Mouse (Mus musculus): ENCODE measurements around the gene Swsap1. TPM values are rescaled to one million over a fixed set of nuclear protein-coding genes. Genes with fewer than 3 reads are reported as not detected.

The Swsap1 gene
- polyA plus RNA-seq, 1 experiment from 2014 or later, result 2.6 TPM

GRCm38 (mm10) chr9:22002194-22003162 is 46.9 kb downstream of the Swsap1 start, which contains the start of the genes Ccdc151 and Prkcsh:
TSS of gene Ccdc151 (minus strand) at chr9:22002634.
TSS of gene Prkcsh (plus strand) at chr9:22002806.
- DNase-seq (peak; percentile 98), ATAC-seq (peak; percentile 99)
- Histone ChIP-seq H3K36me3 (replicated peaks; ENCODE audit: insufficient read depth, low read length) (peaks cover 24% of the 10 kb centered on the region), H3K27ac (ENCODE audit: low read depth) (peak within 1 kb of the TSS; percentile 62), H3K4me2 (ENCODE audit: low read depth, low read length) (peak within 1 kb of the TSS; percentile 77), H3K4me3 (ENCODE audit: low read depth, low read length) (peak within 1 kb of the TSS; percentile 62), H3K9ac (replicated peaks) (peak within 1 kb of the TSS; percentile 63), H3K27me3 (ENCODE audit: insufficient read depth, low read length) (no peaks in the 10 kb centered on the region), H3K9me3 (ENCODE audit: low read length) (no peaks in the 10 kb centered on the region), H3K4me1 (ENCODE audit: insufficient read depth) (peaks cover 9% of the 10 kb centered on the region; the same call in 1 of the 2 replicates)
- 8% methylated on average over 57 of the region's 57 CpGs for WGBS (ENCODE audit: insufficient replicate concordance)
- TF ChIP-seq CTCF (IDR thresholded peaks at IDR 0.05; ENCODE audit: low read depth), result no peak

GRCm38 (mm10) chr9:22003163-22003554 is 47.6 kb downstream of the Swsap1 start:
- peak overlapping the region; percentile 77 for H3K4me2 ChIP-seq (ENCODE audit: low read depth, low read length)
- peaks cover 27% of the 10 kb centered on the region for H3K36me3 ChIP-seq (replicated peaks; ENCODE audit: insufficient read depth, low read length)
- DNase-seq (no peak), ATAC-seq (peak; percentile 22)
- peak overlapping the region; percentile 63 for H3K9ac ChIP-seq (replicated peaks)
- peak overlapping the region; percentile 62 for H3K4me3 ChIP-seq (ENCODE audit: low read depth, low read length)
- TF ChIP-seq EP300 (IDR thresholded peaks at IDR 0.05; ENCODE audit: low read depth) (peak; percentile 47; the same call in 1 of the 2 replicates), CTCF (IDR thresholded peaks at IDR 0.05; ENCODE audit: low read depth) (no peak)
- H3K9me3 ChIP-seq (ENCODE audit: low read length), result no peaks in the 10 kb centered on the region
- no peaks in the 10 kb centered on the region for H3K27me3 ChIP-seq (ENCODE audit: insufficient read depth, low read length)
- H3K27ac ChIP-seq (ENCODE audit: low read depth), result peak overlapping the region; percentile 62
- peaks cover 9% of the 10 kb centered on the region; the same call in 1 of the 2 replicates for H3K4me1 ChIP-seq (ENCODE audit: insufficient read depth)
- WGBS (ENCODE audit: insufficient replicate concordance), result under 1% methylated on average over 18 of the region's 18 CpGs

GRCm38 (mm10) chr9:22004546-22004945 is 49.0 kb downstream of the Swsap1 start:
- 92% methylated on average over 12 of the region's 12 CpGs for WGBS (ENCODE audit: insufficient replicate concordance)
- no peak for ATAC-seq
- no peaks in the 10 kb centered on the region for H3K9me3 ChIP-seq (ENCODE audit: low read length)

More at GRCm38 (mm10) chr9:22004546-22004945, 49.0 kb downstream of the Swsap1 start:
- DNase-seq, result no peak
- Histone ChIP-seq H3K36me3 (replicated peaks; ENCODE audit: insufficient read depth, low read length) (peaks cover 41% of the 10 kb centered on the region), H3K27me3 (ENCODE audit: insufficient read depth, low read length) (no peaks in the 10 kb centered on the region), H3K4me3 (ENCODE audit: low read depth, low read length) (no peak overlapping the region), H3K4me1 (ENCODE audit: insufficient read depth) (peaks cover 9% of the 10 kb centered on the region; the same call in 1 of the 2 replicates), H3K9ac (replicated peaks) (no peak overlapping the region), H3K4me2 (ENCODE audit: low read depth, low read length) (no peak overlapping the region), H3K27ac (ENCODE audit: low read depth) (no peak overlapping the region)
- TF ChIP-seq EP300 (IDR thresholded peaks at IDR 0.05; ENCODE audit: low read depth), result no peak
- TF ChIP-seq CTCF (IDR thresholded peaks at IDR 0.05; ENCODE audit: low read depth), result no peak

Other genes starting within 250 kb of the Swsap1 start
- gene Ldlr, start 232.3 kb upstream of the Swsap1 start, polyA plus RNA-seq (2015; fragmentation: Nextera tagmentation; extraction: Ambion mirVana), result 13.2 and 13.3 TPM in 2 replicates
- 38.4 and 41.4 TPM in 2 replicates for gene Spc24, start 195.5 kb upstream of the Swsap1 start, polyA plus RNA-seq (2015; fragmentation: Nextera tagmentation; extraction: Ambion mirVana)
- gene Kank2, start 157.0 kb upstream of the Swsap1 start, polyA plus RNA-seq (2015; fragmentation: Nextera tagmentation; extraction: Ambion mirVana), result 2.8 and 3.7 TPM in 2 replicates
- 74.6 and 75.7 TPM in 2 replicates for gene Angptl8, start 120.2 kb upstream of the Swsap1 start, polyA plus RNA-seq (2015; fragmentation: Nextera tagmentation; extraction: Ambion mirVana)
- 3.6 and 4.1 TPM in 2 replicates for gene Dock6, start 103.1 kb upstream of the Swsap1 start, polyA plus RNA-seq (2015; fragmentation: Nextera tagmentation; extraction: Ambion mirVana)
- 9.3 and 9.9 TPM in 2 replicates for gene Rab3d, start 37.6 kb upstream of the Swsap1 start, polyA plus RNA-seq (2015; fragmentation: Nextera tagmentation; extraction: Ambion mirVana)
- gene Ccdc159, start 28.3 kb upstream of the Swsap1 start, polyA plus RNA-seq (2015; fragmentation: Nextera tagmentation; extraction: Ambion mirVana), result 0.81 and 1.1 TPM in 2 replicates
- 222 and 246 TPM in 2 replicates for gene Tmem205, start 28.2 kb upstream of the Swsap1 start, polyA plus RNA-seq (2015; fragmentation: Nextera tagmentation; extraction: Ambion mirVana)
- gene Plppr2, start 18.7 kb upstream of the Swsap1 start, polyA plus RNA-seq (2015; fragmentation: Nextera tagmentation; extraction: Ambion mirVana), result 0.70 and 1.0 TPM in 2 replicates
- 40.6 and 41.6 TPM in 2 replicates for gene Epor, start 7.8 kb downstream of the Swsap1 start, polyA plus RNA-seq (2015; fragmentation: Nextera tagmentation; extraction: Ambion mirVana)
- 0.14 and 0.32 TPM in 2 replicates for gene Rgl3, start 33.7 kb downstream of the Swsap1 start, polyA plus RNA-seq (2015; fragmentation: Nextera tagmentation; extraction: Ambion mirVana)
- not detected in 2 replicates for gene Ccdc151, start 46.9 kb downstream of the Swsap1 start, polyA plus RNA-seq (2015; fragmentation: Nextera tagmentation; extraction: Ambion mirVana)
- 47.0 and 47.6 TPM in 2 replicates for gene Prkcsh, start 47.1 kb downstream of the Swsap1 start, polyA plus RNA-seq (2015; fragmentation: Nextera tagmentation; extraction: Ambion mirVana)
- not detected in 2 replicates for gene Elavl3, start 96.3 kb downstream of the Swsap1 start, polyA plus RNA-seq (2015; fragmentation: Nextera tagmentation; extraction: Ambion mirVana)
- gene Gm49318, start 115.5 kb downstream of the Swsap1 start, polyA plus RNA-seq (2015; fragmentation: Nextera tagmentation; extraction: Ambion mirVana), result not detected in 2 replicates
- 2.6 and 3.1 TPM in 2 replicates for gene Zfp653, start 115.6 kb downstream of the Swsap1 start, polyA plus RNA-seq (2015; fragmentation: Nextera tagmentation; extraction: Ambion mirVana)
- gene Ecsit, start 129.7 kb downstream of the Swsap1 start, polyA plus RNA-seq (2015; fragmentation: Nextera tagmentation; extraction: Ambion mirVana), result 18.1 and 18.2 TPM in 2 replicates
- gene Cnn1, start 143.5 kb downstream of the Swsap1 start, polyA plus RNA-seq (2015; fragmentation: Nextera tagmentation; extraction: Ambion mirVana), result 0.33 and 0.68 TPM in 2 replicates
- 72.7 and 75.6 TPM in 2 replicates for gene Elof1, start 161.4 kb downstream of the Swsap1 start, polyA plus RNA-seq (2015; fragmentation: Nextera tagmentation; extraction: Ambion mirVana)
- 102 and 108 TPM in 2 replicates for gene Acp5, start 180.0 kb downstream of the Swsap1 start, polyA plus RNA-seq (2015; fragmentation: Nextera tagmentation; extraction: Ambion mirVana)
- gene Pigyl, start 201.1 kb downstream of the Swsap1 start, polyA plus RNA-seq (2015; fragmentation: Nextera tagmentation; extraction: Ambion mirVana), result 34.9 and 36.6 TPM in 2 replicates
- gene Zfp872, start 232.3 kb downstream of the Swsap1 start, polyA plus RNA-seq (2015; fragmentation: Nextera tagmentation; extraction: Ambion mirVana), result 0.04 TPM in 2 replicates

All from liver, postnatal 0 days (tissue).